Mouse (Mus musculus): Measurements from ENCODE around the gene Ctcfl.

Gene Ctcfl

GRCm38 (mm10) chr2:173049231-173049630 is 70.1 kb downstream of the Ctcfl start:
- in situ Hi-C loops (cut with MboI, MseI), result no loop called here

GRCm38 (mm10) chr2:173048041-173048745 is 71.1 kb downstream of the Ctcfl start:
- in situ Hi-C loops (cut with MboI, MseI), result no loop called here

GRCm38 (mm10) chr2:173047471-173047870 is 71.9 kb downstream of the Ctcfl start:
- in situ Hi-C loops (cut with MboI, MseI), result no loop called here

- in situ Hi-C loops (cut with MboI, MseI), result no loop called here
Observed at GRCm38 (mm10) chr2:173046582-173047297, 72.6 kb downstream of the Ctcfl start.

GRCm38 (mm10) chr2:173044198-173044970 is 74.9 kb downstream of the Ctcfl start:
- in situ Hi-C loops (cut with MboI, MseI), result no loop called here
